Mouse (Mus musculus) thymus, adult 18-20 months (tissue): ENCODE measurements around the gene Homer3.
A peak's percentile ranks its signal among the peaks of the same experiment; 100 is the strongest.

Experiments
- DNase-seq, 2 experiments: peaks; one replicate each; pipeline ENCODE4 v3.0.0; 2022; ENCODE audit warnings: mixed read lengths in 2 of 2

The Homer3 gene

DNA sequence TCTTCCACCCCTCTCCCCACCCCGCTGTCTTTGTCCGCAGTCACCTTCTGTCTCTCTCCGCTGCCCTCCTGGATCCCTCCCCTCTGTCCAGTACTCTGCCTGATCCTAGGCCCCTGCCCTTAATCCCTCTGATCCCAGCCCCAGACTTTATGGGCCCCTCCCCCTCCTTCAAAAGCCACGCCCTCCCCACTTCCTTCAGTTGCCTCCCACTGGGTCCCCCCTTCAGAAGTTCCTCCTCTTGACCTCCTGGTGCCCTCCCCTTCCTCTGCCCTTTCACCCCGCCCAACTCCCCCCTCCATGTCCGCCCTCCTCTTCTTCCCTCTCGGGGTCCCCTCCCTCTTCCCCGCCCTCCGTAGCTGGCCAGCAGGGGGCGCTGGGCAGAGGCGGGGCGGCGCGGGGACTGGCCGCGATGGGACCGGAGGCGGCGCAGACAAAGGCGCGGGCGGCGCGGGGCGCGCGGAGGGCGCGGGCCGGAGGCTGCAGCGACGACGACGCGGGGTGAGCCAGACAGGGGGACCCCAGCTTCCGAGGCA is at the start of gene Homer3:
Homer3 (plus strand) TSS at position 225 of the 533 bp plus-strand sequence.
- peak; percentile 85 to 91 for DNase-seq

DNA sequence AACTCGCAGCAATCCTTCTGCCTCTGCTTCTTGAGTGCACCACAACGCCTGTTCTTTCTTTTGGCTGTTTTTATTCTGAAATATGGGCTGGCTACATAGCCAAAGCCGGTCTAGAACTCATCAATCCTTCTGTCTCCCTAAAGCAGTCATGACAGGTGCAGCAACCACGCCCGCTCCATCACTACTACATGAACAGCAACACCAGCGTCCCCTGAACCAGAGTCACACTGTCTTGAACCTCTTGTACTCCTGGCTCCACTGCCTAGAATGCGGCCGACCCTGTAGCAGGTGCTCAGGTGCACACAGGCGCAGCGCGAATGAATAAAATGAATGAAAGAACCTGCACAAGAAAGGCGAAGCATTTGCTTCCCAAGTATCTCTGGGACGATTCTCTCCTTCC is 49.0 kb upstream of the Homer3 start:
- DNase-seq = no peak

DNA sequence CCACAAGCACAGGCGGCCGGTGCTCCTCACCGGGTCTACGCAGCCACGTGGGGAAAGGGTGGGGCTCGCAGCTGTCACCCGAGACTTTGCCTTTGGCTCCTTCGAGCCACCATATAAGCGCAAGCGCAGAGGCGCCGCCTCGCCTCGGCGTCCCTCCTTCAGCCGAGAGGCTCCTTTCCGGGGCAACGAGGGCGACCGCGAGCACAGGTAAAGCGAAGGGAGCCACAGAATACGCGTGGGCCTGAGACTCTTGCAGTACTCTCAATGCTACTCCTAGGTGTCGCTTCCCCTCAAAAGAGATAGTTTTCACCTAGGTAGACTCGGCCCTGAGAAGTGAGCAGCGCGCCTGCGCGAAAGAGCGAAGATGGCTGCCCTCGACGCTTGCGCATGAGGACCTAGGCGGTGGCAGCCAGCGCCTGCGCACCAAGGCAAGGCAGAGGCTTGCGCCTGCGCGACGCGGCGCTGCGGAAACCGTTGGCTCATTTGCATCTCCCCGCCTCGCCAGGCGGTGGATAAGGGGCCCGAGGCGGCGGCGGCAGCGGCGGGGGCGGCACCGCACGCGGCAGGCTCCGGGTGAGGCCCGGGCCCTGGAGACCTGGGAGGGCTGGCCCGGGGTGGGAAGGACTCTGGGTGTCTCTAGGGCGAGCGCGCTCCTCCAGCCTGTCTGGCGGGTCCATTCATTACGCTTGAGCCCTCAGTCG is 48.4 kb upstream of the Homer3 start, which contains the start of the genes Sugp2 and Armc6:
Sugp2 (plus strand) TSS at position 147 of the 701 bp plus-strand sequence.
Armc6 (minus strand) TSS at position 387 of the 701 bp plus-strand sequence.
- peak; percentile 95 for DNase-seq

DNA sequence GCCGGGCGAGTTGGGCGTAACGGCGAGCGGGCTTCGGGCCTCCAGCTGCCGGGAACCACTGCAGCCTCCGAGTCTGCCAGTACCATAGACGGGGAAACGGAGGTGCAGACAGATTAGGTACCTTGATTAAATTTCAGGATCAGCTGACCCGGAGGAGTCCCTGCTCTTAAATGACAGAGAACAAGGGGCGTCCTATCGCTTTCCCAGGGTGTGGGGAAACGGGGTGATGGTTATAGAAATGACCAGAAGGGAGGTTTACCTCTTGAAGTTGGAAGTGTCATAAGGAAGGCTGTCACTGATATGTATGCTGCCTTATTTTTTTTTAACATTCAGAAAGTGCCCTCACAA is 47.9 kb upstream of the Homer3 start:
- DNase-seq = no peak

DNA sequence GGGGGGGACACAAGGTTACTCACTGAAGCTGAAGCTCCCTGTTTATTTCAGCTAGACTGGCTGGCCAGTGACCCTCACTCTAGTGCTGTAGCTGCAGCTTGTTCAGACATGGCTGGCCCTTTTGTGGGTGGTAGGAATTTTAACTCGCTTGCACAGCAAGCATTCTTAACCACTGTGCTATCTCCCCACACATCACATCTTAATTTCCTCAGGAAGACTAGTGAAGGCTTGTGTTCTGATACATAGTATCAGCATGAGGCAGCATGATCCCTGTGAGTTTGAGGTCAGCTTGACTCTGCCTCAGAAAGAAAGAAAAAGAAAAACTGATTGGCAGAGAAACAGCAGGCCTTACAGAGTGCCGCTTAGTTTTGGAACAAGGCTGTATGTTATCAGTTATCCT is 44.8 kb upstream of the Homer3 start:
- DNase-seq = no peak

DNA sequence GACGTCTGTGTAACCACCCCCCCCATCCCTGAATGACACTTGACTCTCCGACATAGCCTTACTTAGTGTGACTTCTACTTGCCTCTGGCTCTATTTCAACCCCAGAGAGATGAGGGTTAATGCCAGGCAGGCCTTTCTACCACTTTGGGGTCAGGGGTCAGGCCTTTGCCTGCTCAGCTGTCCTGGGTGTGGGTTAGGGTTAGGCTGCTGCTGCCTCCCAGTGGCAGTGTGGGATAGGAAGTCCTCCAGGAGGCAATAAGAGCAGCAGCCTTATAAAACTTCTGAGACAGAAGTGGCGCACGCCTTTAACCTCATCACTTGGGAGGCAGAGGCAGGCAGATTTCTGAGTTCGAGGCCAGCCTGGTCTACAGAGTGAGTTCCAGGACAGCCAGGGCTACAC is 42.0 kb upstream of the Homer3 start:
- no peak for DNase-seq

DNA sequence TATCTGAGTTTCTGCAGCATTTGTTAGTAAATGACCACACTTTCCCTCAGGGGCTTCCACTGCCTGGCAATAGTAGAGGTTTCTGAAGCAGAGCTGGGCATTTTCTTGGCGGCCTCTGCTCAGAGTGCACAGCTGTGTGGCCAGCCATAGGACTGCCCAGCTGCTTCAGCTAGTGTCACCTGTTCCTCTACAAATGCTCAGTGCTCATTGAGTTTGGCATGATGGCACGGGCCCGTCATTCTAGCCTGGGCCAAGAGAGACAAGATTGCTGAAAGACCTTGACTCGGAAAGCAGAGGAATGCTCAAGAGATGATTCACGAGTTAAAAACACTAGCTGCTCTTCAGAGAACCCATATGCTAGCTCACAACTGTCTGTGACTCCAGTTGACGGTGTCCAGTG is 36.0 kb upstream of the Homer3 start:
- DNase-seq = no peak

DNA sequence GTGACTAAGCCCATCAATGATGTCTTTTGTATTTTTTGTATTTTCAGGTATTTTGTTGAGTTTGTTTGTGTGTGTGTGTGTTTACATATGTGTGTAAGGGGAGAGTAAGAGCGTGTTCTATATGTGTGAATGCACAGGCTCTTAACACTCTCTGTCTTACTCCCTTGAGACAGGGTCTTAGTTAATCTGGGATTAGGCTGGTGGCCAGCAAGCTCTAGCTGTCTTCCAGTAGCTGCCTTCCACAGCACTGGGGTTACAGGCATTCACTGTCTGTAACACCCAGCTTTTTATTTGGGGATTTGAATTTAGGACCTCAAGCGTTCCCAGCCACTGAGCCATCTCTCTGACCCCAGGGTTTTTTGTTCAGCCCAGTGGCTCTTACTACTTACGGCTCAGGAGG is 34.8 kb upstream of the Homer3 start:
- no peak for DNase-seq

DNA sequence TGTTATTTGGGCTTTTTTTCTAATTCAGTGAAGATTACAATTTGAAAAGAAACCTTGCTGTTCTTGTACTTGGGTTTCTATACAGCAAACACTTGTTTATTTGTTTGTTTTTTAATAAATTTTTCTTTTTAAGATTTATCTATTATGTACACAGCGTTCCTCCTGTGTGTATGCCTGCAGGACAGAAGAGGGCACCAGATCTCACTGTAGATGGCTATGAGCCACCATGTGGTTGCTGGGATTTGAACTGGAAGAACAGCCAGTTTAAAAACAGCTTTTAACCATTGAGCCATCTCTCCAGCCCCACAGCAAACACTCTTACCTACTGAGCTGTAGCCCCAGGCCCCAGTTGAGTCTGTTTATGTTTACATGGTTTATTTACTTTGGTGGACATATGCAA is 28.0 kb upstream of the Homer3 start:
- DNase-seq = no peak

DNA sequence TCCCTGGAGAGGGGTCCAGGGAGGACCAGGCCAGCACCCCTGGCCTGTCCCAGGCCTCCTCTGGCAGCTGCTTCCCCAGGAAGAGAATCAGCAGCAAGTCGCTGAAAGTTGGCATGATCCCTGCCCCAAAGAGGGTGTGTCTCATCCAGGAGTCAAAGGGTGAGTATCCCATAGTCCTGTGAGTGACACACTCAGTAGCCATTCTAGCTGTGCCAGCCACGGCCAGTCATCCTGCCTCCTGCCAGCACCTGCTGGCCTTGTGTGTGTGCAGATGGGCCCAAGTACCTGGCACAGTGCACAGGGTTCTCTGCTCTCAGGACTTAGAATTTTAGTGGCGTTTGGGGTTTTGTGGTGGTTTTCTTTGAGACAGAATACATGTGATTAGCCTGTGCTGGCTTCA is 25.2 kb upstream of the Homer3 start:
- no peak for DNase-seq

DNA sequence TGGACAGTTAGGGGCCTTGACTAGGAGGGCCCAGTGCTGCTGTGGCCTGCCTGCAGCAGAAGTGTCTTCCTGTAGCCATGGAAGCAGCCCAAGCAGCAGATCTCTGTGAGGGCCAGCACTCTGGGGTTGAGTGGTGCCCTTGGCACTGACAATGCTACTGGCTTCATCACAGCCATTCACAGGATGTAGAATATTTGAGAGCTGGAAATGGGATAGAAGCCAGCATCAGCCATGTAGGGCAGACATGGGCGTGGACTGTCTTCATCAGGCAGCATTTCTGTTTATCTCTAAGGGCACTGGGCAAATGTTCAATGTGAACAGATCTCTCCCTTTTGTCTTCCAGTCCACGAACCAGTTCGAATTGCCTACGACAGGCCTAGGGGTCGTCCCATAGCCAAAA is 24.0 kb upstream of the Homer3 start:
- no peak for DNase-seq

DNA sequence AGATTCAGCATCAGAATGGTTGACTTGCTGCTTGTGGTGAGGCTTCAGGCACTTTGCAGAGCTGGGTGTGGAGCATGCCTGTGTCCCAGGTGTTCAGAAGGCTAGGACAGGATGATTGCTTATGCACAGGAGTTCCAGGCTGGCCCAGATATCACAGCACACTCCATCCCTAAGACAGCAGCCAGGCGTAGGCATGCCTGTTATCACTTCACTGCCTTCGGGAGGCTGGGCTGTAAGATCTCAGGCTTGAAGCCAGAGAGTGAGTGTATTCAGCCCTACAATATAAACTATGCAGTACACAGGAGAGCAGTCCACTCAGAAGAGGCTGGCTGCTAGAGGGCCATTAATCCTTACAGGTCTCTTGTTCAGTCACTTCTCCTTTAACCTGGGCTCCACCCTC is 23.6 kb upstream of the Homer3 start:
- DNase-seq = no peak

DNA sequence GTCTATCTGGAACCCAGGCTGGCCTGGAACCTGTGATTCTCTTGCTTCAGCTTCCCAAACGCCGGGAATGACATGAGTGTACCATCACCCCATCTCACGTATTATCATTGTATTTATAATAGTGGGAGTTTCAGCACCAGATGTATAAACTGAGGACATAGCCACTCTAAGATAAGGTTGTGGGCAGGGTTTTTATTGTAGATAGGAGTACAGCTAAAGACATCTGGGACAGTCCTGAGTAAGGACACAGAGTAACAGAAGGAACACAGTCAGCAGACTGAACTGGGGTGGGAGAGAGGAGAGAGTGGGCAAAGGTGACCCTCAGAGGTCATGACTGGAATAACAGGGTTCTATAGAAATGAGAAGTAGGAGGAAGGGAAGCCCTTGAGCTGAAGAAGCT is 15.0 kb upstream of the Homer3 start:
- no peak for DNase-seq

DNA sequence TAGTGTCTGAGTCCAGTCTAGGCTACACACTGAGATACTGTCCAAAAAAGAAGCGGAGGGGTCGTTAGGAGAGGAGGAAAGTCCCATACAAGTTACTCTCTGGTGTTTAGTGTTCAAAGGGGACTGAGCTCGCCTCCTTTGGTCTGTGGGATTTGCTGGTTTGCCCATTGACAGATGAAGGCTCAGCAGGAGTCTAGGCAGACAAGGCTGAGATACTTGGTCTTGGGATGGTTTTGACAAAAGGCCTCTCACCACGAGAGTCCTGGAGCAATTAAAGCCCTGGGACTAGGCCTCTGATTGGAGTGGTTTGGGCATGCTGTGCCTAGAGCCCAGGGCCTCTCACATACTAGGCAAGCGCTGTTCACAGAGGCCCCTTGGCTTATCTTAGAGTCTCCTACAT is 14.3 kb upstream of the Homer3 start:
- DNase-seq = no peak

DNA sequence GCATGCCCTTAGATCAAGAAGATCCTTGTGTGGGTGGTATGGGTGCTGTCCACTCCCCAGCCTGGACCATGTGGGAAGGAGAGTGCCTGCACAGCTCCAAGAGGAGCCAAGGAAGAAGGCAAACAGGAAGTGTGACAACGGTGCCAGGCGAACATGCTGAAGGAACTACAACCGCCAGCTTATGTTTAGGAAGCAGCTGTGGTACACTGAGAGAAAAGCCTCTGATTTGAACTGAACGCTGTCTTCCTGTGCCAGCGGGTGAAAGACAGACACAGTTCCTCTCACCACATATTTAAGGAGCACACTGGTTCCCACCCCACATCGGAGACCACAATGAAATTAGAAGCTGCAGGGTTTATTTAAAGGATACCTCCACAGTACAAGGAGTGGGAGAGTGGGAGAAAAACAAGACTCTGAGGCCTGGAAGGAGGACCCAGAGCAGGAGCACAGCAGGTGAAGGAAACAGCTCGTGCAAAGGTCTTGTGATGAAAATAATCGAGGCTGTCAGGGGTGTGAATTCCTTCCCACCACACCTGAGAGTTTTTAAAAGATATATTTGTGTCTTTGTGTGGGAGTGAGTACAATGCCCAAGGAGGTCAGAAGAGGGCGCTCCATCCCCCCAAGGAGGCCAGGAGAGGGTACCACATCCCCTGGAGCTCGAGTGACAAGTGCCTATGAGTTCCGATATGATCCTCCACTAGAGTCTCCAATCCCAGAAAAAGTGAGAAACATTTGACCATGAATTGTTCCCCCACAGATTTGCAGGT is 13.6 kb upstream of the Homer3 start:
- no peak for DNase-seq

DNA sequence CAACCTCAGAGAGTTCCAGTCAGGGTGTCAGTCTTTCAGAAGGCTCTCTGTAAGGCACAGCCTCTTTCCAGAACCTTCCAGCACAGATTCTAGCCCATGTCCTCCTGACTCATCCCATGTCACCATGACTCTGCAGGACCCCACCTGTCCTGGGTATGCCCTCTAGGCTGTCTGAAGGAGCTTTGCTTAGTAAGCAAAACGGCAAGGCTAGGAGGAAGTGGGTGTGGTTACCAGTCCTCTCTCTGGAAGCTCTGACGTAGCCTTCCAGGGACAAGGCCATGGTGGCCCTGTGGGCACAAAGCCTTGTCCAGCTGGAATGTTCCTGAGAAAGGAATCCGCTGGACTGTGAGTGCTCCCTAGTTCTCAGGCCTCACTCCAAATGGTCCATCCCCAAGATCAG is 9.7 kb upstream of the Homer3 start:
- DNase-seq = no peak

DNA sequence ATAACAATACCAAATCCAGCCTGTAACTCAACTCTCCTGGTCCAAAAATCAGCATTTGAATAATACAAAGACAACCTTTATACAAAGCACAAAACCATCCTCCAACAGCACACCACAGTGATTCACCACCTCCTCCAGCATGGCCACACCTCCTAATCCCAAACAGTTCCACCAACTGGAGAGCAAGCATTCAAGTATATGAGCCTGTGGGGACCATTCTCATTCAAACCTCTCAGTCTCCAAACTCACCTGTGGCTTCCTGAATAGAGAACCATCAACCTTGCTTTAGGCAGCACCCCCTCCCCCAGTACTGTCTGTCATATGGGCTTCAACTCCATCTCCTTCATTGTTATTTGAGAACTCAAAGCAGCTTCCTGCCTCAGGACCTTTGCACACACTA is 8.3 kb upstream of the Homer3 start:
- DNase-seq = no peak

DNA sequence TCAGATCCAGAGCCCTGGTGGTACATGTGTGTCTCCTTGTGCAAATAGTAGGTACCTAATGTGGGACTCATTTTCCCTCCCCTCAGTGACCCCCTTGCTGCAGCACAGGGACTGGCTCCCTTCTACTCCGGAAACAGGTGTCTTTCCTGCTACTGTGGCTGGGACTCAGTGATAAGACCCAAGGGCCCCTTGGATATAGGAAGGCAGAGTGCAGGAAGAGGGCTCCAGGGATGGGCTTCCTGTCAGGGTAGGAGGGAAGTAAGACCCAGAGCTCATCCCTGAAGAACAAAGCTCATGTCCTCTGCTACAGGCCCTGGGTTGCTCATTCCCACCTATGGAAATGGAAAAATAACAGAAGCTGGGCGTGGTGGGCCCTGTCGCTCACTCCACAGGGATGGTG is 6.2 kb upstream of the Homer3 start:
- no peak for DNase-seq

DNA sequence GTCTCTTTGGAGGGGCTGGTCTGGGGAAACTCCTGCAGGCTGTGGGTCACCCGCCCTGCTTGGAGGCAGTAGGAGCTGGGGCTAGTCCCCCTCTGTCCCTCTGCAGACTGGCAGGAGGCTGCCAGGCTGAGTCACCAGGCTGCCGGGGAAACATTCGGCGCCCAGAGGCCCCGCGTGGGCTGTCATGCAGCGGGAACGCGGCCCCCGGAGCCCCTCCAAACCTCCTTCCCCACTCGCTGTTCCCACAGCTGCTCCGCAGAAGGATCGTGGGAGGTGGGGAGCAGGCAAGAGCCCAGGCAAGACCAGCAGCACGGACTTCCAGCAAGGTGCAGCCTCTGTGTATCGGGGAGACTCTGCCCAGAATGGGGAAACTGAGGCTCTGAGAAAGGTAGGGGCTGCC is 4.5 kb upstream of the Homer3 start:
- DNase-seq = no peak

DNA sequence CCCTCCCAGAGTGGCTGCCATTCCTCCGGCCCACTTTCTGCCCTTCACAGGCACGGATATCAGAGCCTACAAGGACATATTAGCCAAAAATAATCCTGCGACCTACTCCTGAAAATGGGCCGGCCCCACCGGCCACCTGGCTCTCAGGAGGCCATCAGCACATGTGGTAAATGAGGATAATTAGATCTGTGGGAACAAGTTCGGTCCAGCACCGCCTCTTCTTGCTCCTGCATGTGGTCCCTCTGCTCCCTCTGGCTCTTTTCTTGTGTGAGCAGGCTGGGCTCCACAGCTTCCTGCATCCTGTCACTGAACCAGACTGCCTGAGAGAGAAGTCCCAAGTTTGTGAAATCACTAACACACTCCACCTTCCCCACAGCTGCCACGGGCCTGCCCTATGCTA is 3.4 kb upstream of the Homer3 start:
- no peak for DNase-seq

DNA sequence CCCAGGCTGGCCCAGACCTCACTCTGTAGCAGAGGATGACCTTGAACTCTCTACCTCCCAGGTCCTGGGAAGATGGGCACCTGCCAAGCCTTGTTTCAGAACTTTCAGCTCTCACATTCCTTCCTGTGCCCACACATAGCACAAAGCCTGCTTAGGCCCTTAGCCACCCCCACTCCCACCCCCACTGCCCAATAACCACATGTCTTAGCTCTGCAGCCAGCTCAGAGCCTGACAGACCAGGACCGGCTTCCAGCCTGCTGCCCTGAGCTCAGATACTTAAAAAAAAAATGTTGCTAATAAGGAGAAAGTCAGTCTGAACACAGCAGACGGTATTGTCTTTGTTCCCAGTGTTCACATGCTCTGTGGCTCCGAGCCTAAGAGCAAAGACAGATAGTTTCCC is 1.6 kb upstream of the Homer3 start:
- no peak for DNase-seq

DNA sequence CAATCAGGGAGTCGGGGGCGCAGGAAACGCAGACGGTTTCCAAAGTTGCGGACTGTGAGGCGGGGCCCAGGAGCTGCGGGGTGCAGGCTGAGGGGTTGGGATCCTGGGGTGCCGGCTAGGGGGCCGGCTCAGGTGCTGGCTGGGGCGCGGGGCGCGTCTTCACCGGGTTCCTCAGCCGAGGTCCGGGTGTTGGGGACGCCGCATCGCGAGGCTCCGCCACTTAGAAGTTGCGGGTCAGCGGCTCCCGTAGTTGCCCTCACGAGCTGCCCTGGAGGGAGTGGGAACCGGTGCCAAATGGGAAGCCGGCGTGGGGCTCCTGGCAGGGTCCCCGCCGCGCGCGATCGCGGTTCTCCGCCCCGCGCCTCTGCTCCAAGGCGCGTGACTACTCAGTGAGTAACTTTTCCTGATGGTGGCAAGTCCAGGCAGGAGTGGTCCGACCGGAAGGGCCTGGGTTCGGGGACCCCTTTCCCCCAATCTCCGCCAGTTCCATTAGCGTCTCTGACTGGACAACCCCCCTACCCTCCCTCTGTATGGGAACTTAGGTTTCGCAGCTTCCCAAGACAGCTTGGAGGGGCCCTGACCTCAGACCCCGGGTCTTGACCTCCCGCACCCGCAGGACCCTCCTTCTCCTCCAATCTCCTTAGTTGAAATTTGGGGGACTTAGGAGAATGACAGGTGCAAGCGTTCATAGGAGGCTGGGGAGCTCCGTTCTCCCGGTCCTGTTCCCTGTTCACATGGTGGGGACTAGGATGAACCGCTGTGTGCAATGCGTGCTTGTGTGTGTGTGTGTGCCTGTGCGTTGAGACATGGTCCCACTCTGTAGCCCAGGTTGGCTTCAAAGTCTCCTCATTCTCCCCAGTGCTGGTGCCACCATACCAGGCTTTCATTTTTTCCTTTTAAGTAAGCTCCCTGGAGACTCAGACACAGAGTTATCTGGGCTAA is 780 bp downstream of the Homer3 start:
- DNase-seq = peak in 1 of 2 experiments; percentile 18

DNA sequence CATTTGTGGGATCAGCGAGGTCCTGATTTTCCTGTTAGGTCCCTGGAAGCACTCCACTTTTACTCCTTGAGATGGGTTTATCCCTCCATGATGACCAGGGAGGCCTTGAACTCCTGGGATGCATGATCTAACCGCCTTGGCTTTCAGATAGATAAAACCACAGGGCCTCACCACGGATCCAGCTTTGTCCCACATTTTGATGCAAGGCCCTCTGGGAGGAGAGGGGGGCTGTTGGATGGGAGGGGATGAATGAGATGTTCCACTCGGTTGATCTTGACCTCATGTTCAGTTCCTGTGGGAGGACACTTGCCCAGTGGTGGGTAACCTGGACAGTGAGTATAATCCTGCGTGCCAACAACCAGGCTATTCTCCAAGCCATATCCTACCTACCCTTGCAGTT is 1.8 kb downstream of the Homer3 start:
- DNase-seq = no peak
